Mouse (Mus musculus): ENCODE measurements at regions not wholly inside any gene's neighbourhood (a gene's known extent, or its start where the extent isn't known, plus 50 kb on each side); places are given as distances from the start of the nearest gene placed in this dataset.

DNA sequence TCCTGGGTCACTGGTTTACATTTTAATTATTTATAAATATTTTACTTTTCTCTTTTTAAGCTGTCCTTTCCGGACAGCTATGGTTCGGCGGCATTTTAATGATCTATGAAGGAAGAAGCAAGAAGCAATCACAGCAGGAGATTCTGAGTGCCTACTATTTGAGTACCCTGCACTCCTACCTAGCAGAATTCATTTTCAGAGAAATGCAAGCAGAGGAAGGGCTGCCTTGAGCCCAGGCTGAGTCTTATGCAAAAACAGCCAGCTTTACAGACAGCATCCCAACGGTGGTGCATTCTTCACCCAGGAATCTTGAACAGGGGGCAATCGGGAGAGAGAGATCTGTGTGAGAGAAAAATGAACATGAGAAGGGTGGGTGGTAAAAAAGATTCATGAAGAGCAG, 97.7 kb upstream of the Ankrd1 start:
- no peak for TF ChIP-seq CTCF (IDR thresholded peaks at IDR 0.05; ENCODE audit: extremely low read depth, insufficient read depth, low read length)
- TF ChIP-seq POLR2A (IDR thresholded peaks at IDR 0.05; ENCODE audit: extremely low read depth, insufficient read depth, low read length) = no peak
